Mouse (Mus musculus): ENCODE data around the gene Prc1. TPM values are rescaled to one million over a fixed set of nuclear protein-coding genes. Genes with fewer than 3 reads are reported as not detected.

Gene Prc1
- total RNA-seq (2021) = under 1 TPM; 0.38 to 0.45 TPM
- long read RNA-seq, experiment 1 = 0 reads
- long read RNA-seq, experiment 2 = 0 reads

DNA sequence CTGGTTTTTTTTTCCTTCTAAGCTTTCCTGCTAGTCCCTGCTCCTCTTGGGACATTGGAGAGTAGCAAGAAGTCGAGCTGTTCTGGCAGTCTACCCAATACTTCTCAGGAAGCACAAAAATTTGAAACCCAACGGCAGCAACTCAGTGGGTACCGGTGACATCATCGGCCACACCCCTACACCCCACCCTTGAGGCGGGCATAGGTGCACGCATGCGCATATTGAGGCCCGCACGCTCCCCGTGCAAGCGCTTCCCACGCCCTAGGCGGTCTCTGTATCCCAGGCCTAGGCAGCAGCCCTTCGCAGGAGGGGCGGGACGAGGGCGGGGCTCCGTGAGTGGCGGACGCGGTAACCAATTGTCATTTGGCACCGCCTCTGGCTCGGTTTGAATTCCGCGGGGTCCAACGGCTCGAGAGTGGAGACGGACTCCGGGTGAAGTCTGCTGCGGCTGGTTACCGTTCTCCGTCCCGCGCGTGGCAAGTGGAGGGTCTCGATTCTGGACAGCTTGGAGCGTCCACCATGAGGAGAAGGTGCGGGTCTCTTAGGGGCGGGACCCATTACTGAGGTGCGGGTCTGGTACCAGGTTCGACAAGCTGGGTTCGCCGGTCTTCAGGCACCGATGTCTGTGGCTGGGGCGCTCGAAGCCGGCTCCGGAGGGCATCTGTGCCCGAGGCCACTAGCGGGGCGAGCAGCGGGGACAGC lies at the start of gene Prc1:
TSS of gene Prc1 (plus strand) at position 389 of the 702 bp plus-strand sequence.
- no peak for TF ChIP-seq CTCF (IDR thresholded peaks at IDR 0.05)
- peak within 1 kb of the TSS; percentile 85 for H3K27ac ChIP-seq
- peak; percentile 98 for DNase-seq
- H3K4me3 ChIP-seq = peak within 1 kb of the TSS; percentile 86
- intact Hi-C loops (cut with DNase I) = no loop called here

GRCm38 (mm10) chr7:80244851-80245250 lies 49.4 kb upstream of the Prc1 start:
- intact Hi-C loops (cut with DNase I) = loop anchor here (5.0 kb wide), 1 partner anchor 77 kb away; the partner anchor contains the start of gene Rccd1

DNA sequence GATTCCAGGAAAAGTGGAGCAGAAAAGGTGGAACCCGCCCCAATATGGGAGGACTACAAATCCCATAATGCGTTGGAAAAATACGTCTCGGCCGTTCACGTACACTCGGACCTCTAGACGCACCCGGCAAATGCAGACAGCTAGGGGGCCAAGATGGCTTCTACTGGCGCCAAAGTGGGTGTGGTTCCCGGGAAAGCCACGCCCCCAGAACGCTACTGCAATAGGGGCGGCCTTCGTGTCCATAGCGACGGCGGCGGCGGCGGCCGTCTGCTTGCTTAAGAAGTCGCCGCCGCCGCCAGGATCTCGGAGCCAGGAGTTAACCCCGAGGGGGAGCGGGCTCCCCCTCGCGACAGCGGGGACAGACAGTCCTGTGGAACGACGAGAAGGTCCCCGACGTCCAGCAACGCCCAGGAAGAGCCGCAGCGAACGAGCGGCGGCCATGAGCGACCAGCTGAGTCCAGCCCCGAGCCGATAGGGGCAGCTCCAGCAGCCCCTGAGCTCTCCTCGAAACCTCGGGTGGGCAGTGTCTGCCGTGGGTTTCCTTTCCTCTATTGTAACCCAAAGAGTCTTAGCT lies 48.0 kb upstream of the Prc1 start, which contains the start of gene Ttll13:
TSS of gene Ttll13 (plus strand) at position 229 of the 574 bp plus-strand sequence.
- Histone ChIP-seq H3K27ac (peak within 1 kb of the TSS; percentile 84), H3K4me3 (peak within 1 kb of the TSS; percentile 90)
- intact Hi-C loops (cut with DNase I) = loop anchor here (5.0 kb wide), 1 partner anchor 76 kb away; the partner anchor contains the start of gene Rccd1
- peak; percentile 56 for TF ChIP-seq CTCF (IDR thresholded peaks at IDR 0.05)
- peak; percentile 97 for DNase-seq

More at GRCm38 (mm10) chr7:80244851-80245250, 49.4 kb upstream of the Prc1 start:
- Histone ChIP-seq H3K27ac (no peak overlapping the region), H3K4me3 (no peak overlapping the region)
- DNase-seq = no peak
- TF ChIP-seq CTCF (IDR thresholded peaks at IDR 0.05) = no peak

GRCm38 (mm10) chr7:80246859-80247258 lies 47.4 kb upstream of the Prc1 start:
- peak overlapping the region; percentile 90 for H3K4me3 ChIP-seq
- intact Hi-C loops (cut with DNase I) = loop anchor here (5.0 kb wide), 1 partner anchor 75 kb away; the partner anchor contains the start of gene Rccd1
- no peak for DNase-seq
- TF ChIP-seq CTCF (IDR thresholded peaks at IDR 0.05) = no peak
- H3K27ac ChIP-seq = peak overlapping the region; percentile 84; the same call in 1 of the 2 replicates

GRCm38 (mm10) chr7:80252437-80252836 lies 41.8 kb upstream of the Prc1 start:
- Histone ChIP-seq H3K4me3 (no peak overlapping the region), H3K27ac (no peak overlapping the region)
- DNase-seq = no peak
- no peak for TF ChIP-seq CTCF (IDR thresholded peaks at IDR 0.05)
- intact Hi-C loops (cut with DNase I) = no loop called here

DNA sequence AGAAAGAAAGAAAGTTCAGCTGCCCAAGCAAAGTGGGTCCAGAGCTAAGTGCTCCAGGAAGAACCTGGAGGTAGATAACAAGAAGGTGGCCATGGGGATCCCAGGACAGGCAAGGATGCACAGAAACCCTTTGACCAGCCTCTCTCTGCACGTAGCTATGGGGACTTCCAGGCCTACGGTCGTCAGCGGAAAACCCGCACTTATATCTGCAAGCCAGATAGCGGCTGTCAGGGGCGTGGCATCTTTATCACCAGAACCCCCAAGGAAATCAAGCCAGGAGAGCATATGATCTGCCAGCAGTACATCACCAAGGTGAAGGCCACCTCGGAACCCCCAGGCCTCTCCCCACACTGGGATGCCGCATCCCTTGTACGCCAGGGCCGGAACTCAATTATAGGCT lies 41.4 kb upstream of the Prc1 start:
- no peak overlapping the region for H3K27ac ChIP-seq
- no peak for DNase-seq
- no peak overlapping the region for H3K4me3 ChIP-seq
- no peak for TF ChIP-seq CTCF (IDR thresholded peaks at IDR 0.05)
- intact Hi-C loops (cut with DNase I) = no loop called here

GRCm38 (mm10) chr7:80255981-80256380 lies 38.3 kb upstream of the Prc1 start:
- no peak overlapping the region for H3K4me3 ChIP-seq
- H3K27ac ChIP-seq = no peak overlapping the region
- no peak for DNase-seq
- intact Hi-C loops (cut with DNase I) = no loop called here
- TF ChIP-seq CTCF (IDR thresholded peaks at IDR 0.05) = peak; percentile 28; the same call in 1 of the 2 replicates

DNA sequence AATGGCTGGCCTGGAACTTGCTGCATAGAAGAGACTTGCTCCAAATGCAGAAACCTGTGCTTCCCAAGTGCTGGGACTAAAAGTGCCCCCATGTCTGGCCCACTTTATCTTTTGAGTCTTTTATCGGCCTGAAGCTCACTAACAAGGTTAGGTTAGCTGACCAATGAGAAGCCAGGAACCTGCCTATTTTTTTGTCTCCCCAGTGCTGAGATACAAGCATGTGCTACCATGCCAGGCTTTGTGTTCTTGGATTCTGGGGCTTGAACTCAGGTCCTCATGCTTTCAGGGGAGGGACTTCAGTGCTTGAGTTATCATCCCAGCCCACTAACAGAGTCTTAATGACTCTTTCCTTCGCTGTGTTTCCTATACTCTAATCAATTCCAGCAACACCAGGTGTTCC lies 36.5 kb upstream of the Prc1 start:
- no peak for DNase-seq
- intact Hi-C loops (cut with DNase I) = no loop called here
- Histone ChIP-seq H3K4me3 (no peak overlapping the region), H3K27ac (no peak overlapping the region)
- no peak for TF ChIP-seq CTCF (IDR thresholded peaks at IDR 0.05)

DNA sequence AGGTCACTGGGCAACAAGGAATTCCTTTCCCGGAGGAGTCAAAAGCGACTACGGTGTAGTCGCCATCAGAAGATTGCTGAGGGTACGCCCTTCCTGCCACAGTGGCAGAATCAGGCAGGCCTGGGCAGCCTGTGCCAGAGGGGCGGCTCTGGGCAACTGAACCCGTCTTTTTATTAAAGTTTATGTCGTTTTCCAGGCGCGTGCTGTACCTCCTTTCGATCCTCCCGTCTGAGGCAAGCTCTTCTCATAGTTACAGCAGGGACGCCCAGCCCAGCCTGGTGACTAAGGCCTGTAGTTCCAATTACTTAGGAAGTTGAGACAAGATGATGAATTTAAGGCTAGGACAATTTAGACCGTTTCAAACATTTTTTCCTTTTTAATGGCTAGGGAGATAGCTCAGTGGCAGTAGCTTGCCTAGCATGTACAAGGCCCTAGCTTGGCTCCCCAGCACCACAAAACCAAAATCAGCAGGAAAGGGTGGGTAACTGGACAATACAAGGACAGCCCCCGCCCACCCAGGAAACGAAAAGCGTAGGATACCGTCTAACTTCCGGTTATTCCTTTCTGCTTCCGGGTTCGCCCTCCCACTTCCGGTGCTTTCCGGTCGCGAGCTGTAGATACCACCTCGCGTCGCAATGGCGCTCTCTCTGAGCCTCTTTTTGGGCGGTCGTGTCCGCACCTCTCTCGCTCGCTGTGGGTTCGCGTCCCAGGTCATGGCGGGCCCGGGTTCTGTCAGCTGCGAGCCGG lies 33.5 kb upstream of the Prc1 start, which contains the start of gene Ngrn:
TSS of gene Ngrn (plus strand) at position 591 of the 747 bp plus-strand sequence.
- intact Hi-C loops (cut with DNase I) = no loop called here
- DNase-seq = peak; percentile 90
- TF ChIP-seq CTCF (IDR thresholded peaks at IDR 0.05) = no peak
- peak within 1 kb of the TSS; percentile 88 for H3K27ac ChIP-seq
- H3K4me3 ChIP-seq = peak within 1 kb of the TSS; percentile 92

DNA sequence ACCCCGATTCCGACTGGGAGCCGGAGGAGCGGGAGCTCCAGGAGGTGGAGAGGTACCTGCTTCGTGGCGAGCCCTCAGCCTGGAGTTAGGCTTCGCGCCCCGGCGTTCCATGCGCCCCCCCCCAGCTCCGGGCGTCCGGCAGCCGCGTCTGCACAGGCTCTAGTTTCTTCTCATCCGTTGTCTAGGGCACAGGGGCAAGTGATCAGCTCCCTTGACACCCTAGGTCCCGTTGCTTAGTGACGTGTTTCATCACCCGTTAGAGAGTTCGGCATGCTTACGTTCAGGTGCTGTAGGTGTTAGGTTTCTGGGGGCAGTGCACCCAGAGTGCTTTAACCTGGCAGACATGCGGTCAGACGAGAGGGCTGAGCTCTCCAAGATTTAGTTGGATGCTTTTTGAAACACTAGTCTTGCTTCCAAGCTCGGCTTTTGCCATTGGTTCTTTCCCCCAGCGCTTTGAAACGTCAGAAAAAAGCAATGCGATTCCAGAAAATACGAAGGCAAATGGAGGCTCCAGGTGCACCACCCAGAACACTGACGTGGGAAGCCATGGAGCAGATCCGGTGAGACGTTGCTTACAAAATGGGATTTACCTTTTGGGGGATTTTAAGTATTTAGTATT lies 32.8 kb upstream of the Prc1 start:
- intact Hi-C loops (cut with DNase I) = no loop called here
- Histone ChIP-seq H3K27ac (peak overlapping the region; percentile 88), H3K4me3 (peak overlapping the region; percentile 92)
- no peak for DNase-seq
- TF ChIP-seq CTCF (IDR thresholded peaks at IDR 0.05) = no peak

- DNase-seq = no peak
- TF ChIP-seq CTCF (IDR thresholded peaks at IDR 0.05) = no peak
These were observed 29.6 kb upstream of the Prc1 start for GRCm38 (mm10) chr7:80264606-80265005.

DNA sequence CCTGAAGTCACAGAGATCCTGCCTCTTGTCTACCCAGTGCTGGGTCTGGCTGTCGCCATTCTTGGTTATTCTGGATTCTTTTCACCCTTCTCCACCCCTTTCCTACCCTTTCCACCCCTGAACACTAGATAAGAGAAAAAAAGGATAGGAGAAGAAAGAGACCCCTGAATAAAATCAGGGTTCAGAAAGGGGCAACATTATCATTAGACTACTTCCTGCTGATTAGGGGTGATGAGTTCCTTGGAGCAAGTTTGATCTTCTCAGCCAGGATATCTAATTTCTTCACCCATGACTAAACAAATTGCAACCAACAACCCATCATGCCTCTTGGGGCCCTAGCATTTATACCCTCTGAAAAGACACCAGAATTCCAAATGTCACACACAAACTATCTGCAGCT lies 26.5 kb upstream of the Prc1 start:
- TF ChIP-seq CTCF (IDR thresholded peaks at IDR 0.05) = no peak
- H3K4me3 ChIP-seq = no peak overlapping the region
- intact Hi-C loops (cut with DNase I) = no loop called here
- no peak overlapping the region for H3K27ac ChIP-seq
- DNase-seq = no peak

More at GRCm38 (mm10) chr7:80264606-80265005, 29.6 kb upstream of the Prc1 start:
- H3K27ac ChIP-seq = no peak overlapping the region
- intact Hi-C loops (cut with DNase I) = no loop called here
- no peak overlapping the region for H3K4me3 ChIP-seq
